Mouse (Mus musculus) kidney, postnatal 0 days (tissue): ENCODE results near the gene Naa10. TPM values are rescaled to one million over a fixed set of nuclear protein-coding genes. Genes with fewer than 3 reads are reported as not detected.

ENCODE experiments used
- ATAC-seq: fragments of 200-750 bp; cut with Nextera tagmentation; replicated peaks from 2 replicates; pipeline ENCODE4 v1.8.0; 2017; ENCODE audit warnings: low read depth, moderate number of reproducible peaks, moderate TSS enrichment, moderate library complexity; ENCODE audit not compliant: low FRiP score
- DNase-seq: peaks from one replicate; pipeline ENCODE4 v3.0.0-alpha.2; 2016; ENCODE audit warnings: low spot score
- H3K27ac ChIP-seq: fragments of 300-500 bp; sonication (generic); 2 replicates; pipeline ENCODE4 v1.5.1; 2014; ENCODE audit warnings: mild to moderate bottlenecking
- H3K27me3 ChIP-seq: fragments of 300-500 bp; sonication (generic); 2 replicates; pipeline ENCODE4 v1.6.1; 2014; ENCODE audit warnings: low read length, mixed read lengths; ENCODE audit not compliant: insufficient read depth
- H3K36me3 ChIP-seq: fragments of 300-500 bp; sonication (generic); 2 replicates; pipeline ENCODE4 v1.6.1; 2014; ENCODE audit warnings: low read length, mixed read lengths; ENCODE audit not compliant: insufficient read depth
- H3K4me1 ChIP-seq: fragments of 300-500 bp; sonication (generic); replicated peaks from 2 replicates; pipeline ENCODE4 v1.6.1; 2014; ENCODE audit warnings: antibody characterized with exemption, low read length, mixed read lengths; ENCODE audit not compliant: insufficient read depth
- H3K4me2 ChIP-seq: fragments of 300-500 bp; sonication (generic); 2 replicates; pipeline ENCODE4 v1.6.1; 2014; ENCODE audit warnings: mild to moderate bottlenecking, low read length, moderate library complexity, mixed read lengths
- H3K4me3 ChIP-seq: fragments of 300-500 bp; sonication (generic); replicated peaks from 2 replicates; pipeline ENCODE4 v1.5.1; 2014; ENCODE audit warnings: low read depth, low read length
- H3K9ac ChIP-seq: fragments of 300-500 bp; sonication (generic); 2 replicates; pipeline ENCODE4 v1.6.1; 2014; ENCODE audit warnings: low read depth, low read length
- H3K9me3 ChIP-seq: fragments of 300-500 bp; sonication (generic); replicated peaks from 2 replicates; pipeline ENCODE4 v1.6.1; 2016; ENCODE audit warnings: low read length, inconsistent platforms, mixed read lengths
- CTCF ChIP-seq: IDR thresholded peaks from 2 replicates; pipeline ENCODE4 v1.5.1; 2016; ENCODE audit warnings: antibody characterized with exemption, low read depth, mild to moderate bottlenecking, moderate library complexity
- WGBS: fragments of 180-500 bp; shearing (Covaris S2); extraction: QIAGEN DNeasy Blood & Tissue Kit; methylation state at CpG from one replicate; pipeline ENCODE4 v1.1.7; 2014; 5-methylcytosine and 5-hydroxymethylcytosine counted together
- polyA plus RNA-seq: library from polyadenylated mRNA; unstranded; fragments of >200 nt; fragmentation: Nextera tagmentation; extraction: Ambion mirVana; gene quantifications from 2 replicates; pipeline ENCODE4 v1.2.1, GENCODE M21; 2015

Naa10 gene
- polyA plus RNA-seq, 1 experiment from 2014 or later: 119 TPM

- H3K4me2 ChIP-seq: no peak overlapping the region
- TF ChIP-seq CTCF: peak; percentile 81
- ATAC-seq (peak; percentile 47), DNase-seq (peak; percentile 64)
- peaks cover 36% of the 10 kb centered on the region for H3K36me3 ChIP-seq
- H3K4me3 ChIP-seq: no peak overlapping the region
- no peaks in the 10 kb centered on the region for H3K4me1 ChIP-seq
- no peak overlapping the region for H3K9ac ChIP-seq
- H3K9me3 ChIP-seq: no peaks in the 10 kb centered on the region
- no peak overlapping the region for H3K27ac ChIP-seq
- WGBS: 37% methylated on average over 4 of the region's 4 CpGs
- no peaks in the 10 kb centered on the region for H3K27me3 ChIP-seq
Measured at GRCm38 (mm10) chrX:73948647-73949046, 26.9 kb upstream of the Naa10 start.

- WGBS: 66% methylated on average over 6 of the region's 6 CpGs
- no peaks in the 10 kb centered on the region for H3K4me1 ChIP-seq
- no peak overlapping the region for H3K4me2 ChIP-seq
- no peaks in the 10 kb centered on the region for H3K9me3 ChIP-seq
- no peak for TF ChIP-seq CTCF
- H3K27ac ChIP-seq: no peak overlapping the region
- H3K27me3 ChIP-seq: no peaks in the 10 kb centered on the region
- no peak overlapping the region for H3K4me3 ChIP-seq
- no peak overlapping the region for H3K9ac ChIP-seq
- DNase-seq (no peak), ATAC-seq (no peak)
- H3K36me3 ChIP-seq: peaks cover 27% of the 10 kb centered on the region
Measured at GRCm38 (mm10) chrX:73946896-73947295, 25.2 kb upstream of the Naa10 start.

DNA sequence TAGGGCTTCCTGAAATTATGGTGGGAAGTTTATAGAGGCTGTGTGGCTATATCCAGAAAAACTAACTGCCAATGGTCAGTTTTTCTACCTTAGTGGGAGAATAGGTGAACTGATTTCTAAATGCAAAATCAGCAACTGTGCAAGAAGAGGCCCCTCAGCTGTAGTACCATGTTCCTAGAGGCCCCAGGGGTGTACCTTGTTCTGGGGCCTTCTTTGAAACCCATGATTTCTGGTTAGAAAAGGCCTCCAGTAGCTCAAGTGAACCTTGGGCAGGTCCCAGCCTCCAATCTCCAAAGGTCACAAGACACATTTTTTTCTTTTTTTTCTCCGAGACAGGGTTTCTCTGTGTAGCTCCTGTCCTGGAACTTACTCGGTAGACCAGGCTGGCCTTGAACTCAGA lies 20.6 kb upstream of the Naa10 start:
- ATAC-seq (no peak), DNase-seq (no peak)
- 95% methylated on average over 2 of the region's 2 CpGs for WGBS
- Histone ChIP-seq H3K4me3 (no peak overlapping the region), H3K9me3 (no peaks in the 10 kb centered on the region), H3K27me3 (no peaks in the 10 kb centered on the region), H3K36me3 (peaks cover 5% of the 10 kb centered on the region; the same call in 1 of the 2 replicates), H3K4me1 (no peaks in the 10 kb centered on the region), H3K27ac (no peak overlapping the region), H3K9ac (no peak overlapping the region), H3K4me2 (no peak overlapping the region)
- no peak for TF ChIP-seq CTCF

DNA sequence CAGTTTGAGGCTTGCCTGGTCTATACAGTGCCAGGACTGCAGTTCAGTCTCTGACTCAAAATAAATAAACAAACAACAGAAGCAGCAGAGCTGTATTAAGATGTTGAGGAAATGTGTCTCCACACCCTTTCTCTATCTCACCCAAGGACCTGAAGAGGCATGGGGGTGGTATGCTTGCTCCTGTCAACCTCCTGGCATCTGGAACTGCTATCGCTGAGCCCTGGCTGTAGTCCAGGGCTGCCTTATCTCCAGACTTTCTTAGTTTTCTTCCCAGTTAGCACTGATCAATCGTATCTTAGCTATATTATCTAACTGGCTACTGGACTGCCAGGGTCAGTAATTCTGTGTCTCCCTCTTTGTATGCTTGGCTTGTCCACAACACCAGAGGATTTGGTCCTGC lies 20.1 kb upstream of the Naa10 start:
- Histone ChIP-seq H3K4me1 (no peaks in the 10 kb centered on the region), H3K9me3 (no peaks in the 10 kb centered on the region), H3K36me3 (peaks cover 5% of the 10 kb centered on the region; the same call in 1 of the 2 replicates), H3K27ac (no peak overlapping the region), H3K9ac (no peak overlapping the region), H3K4me2 (no peak overlapping the region), H3K27me3 (no peaks in the 10 kb centered on the region), H3K4me3 (no peak overlapping the region)
- no peak for TF ChIP-seq CTCF
- WGBS: 78% methylated on average over 2 of the region's 2 CpGs
- DNase-seq (no peak), ATAC-seq (no peak)

- H3K4me3 ChIP-seq: no peak overlapping the region
- DNase-seq: no peak
- no peak overlapping the region for H3K4me2 ChIP-seq
- no peaks in the 10 kb centered on the region for H3K27me3 ChIP-seq
- H3K36me3 ChIP-seq: no peaks in the 10 kb centered on the region
- 81% methylated on average over 2 of the region's 2 CpGs for WGBS
- no peaks in the 10 kb centered on the region for H3K4me1 ChIP-seq
- no peak for TF ChIP-seq CTCF
- no peaks in the 10 kb centered on the region for H3K9me3 ChIP-seq
- no peak overlapping the region for H3K27ac ChIP-seq
- no peak overlapping the region for H3K9ac ChIP-seq
- ATAC-seq: no peak
Measured at GRCm38 (mm10) chrX:73931871-73932270, 10.1 kb upstream of the Naa10 start.

DNA sequence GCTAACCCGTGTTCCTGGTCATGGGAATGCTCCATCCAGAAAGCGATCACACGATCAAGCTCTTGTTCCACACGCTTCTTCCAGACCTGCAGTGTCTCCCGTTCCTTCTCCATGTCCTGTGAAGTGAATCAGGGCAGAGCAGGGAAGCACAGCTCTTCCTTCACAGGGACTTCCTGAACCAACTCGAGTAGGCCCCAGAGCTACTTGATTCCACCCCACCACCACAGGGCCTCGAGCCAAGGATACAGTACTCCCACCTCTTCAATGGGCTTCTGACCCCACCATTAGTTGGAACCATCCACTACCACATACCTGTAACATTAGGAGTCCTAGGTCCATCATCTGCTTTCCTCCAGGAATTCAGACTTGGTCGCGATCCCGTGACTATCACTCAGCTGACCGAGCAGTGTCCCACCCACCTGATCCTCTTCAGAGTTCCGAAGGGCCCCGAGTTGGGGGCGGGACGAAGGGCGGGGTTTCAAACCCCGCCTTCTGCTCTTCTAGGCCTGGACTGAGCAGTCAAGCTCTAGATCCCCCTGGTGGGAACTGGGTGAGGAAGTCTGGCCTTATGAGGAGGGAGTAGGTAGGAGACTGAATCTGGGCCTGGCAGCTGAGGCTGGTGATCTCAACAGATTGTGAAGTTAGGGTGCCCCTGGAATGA lies 8.8 kb upstream of the Naa10 start, which contains the start of gene Renbp:
Gene Renbp, minus strand, starts transcription at position 449 of the 661 bp plus-strand sequence.
- H3K4me1 ChIP-seq: no peaks in the 10 kb centered on the region
- no peaks in the 10 kb centered on the region for H3K27me3 ChIP-seq
- no peak within 1 kb of the TSS for H3K27ac ChIP-seq
- peak; percentile 54 for TF ChIP-seq CTCF
- no peaks in the 10 kb centered on the region for H3K9me3 ChIP-seq
- ATAC-seq (peak; percentile 98), DNase-seq (peak; percentile 88)
- 0 out of 2 replicates have a peak within 1 kb of the TSS, but pooled peaks have one; percentile 49 for H3K9ac ChIP-seq
- H3K36me3 ChIP-seq: no peaks in the 10 kb centered on the region
- peak within 1 kb of the TSS; percentile 50 for H3K4me2 ChIP-seq
- H3K4me3 ChIP-seq: peak within 1 kb of the TSS; percentile 29
- 45% methylated on average over 17 of the region's 17 CpGs for WGBS

- Histone ChIP-seq H3K27ac (no peak overlapping the region), H3K4me3 (peak overlapping the region; percentile 50), H3K9me3 (no peaks in the 10 kb centered on the region), H3K4me2 (peak overlapping the region; percentile 63), H3K9ac (no peak overlapping the region), H3K36me3 (no peaks in the 10 kb centered on the region), H3K27me3 (no peaks in the 10 kb centered on the region), H3K4me1 (no peaks in the 10 kb centered on the region)
- DNase-seq (no peak), ATAC-seq (no peak)
- no peak for TF ChIP-seq CTCF
- WGBS: 78% methylated on average over 8 of the region's 8 CpGs
Measured at GRCm38 (mm10) chrX:73922550-73922882, 772 bp upstream of the Naa10 start.
